Mouse (Mus musculus) embryo, embryonic 10.5 days (tissue): ENCODE data around the gene Gm10306.
A peak's percentile ranks its signal among the peaks of the same experiment; 100 is the strongest.

Experiments used
- DNase-seq: peaks from one replicate; pipeline ENCODE4 v3.0.0-alpha.2; 2015; ENCODE audit warnings: low spot score

Gene Gm10306

DNA sequence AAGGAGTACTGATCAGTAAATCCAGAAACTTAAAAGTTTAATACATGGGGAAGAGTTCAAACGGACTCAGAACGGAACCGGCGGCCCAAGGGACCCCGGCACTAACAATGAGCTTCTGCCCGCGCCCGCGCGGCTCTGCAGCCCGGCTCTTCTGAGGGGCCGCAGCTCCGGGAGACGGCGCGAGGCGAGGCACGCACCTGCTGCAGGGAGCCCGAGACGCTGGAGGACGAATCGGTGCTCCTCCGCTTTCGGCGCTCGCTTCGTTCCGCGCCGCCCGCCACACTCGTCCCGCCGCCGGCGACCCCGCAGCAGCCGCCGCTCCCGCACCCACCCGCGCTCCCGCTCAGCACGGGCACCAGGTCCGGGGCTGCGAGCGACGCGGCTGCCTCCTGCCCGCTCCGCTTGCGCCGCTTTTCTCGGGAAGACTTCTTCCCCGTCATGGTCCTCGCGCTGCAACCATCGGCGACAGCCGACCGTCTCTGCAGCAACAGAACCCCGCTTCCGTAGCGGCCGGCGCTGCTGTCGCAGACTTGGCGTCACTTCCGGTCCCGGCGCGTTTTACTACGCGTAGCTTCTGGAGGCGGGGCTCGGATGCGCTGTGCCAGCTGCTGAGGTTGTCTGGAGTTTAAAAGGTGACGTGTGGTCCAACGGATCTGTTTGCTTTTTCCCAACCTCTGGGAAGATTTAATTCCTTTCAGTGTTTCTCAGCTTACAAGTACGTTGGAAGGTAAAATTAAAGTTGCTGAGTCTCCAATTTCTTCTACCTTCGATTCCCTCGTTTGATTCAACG lies at the start of gene Gm10306, which contains the start of gene Caap1:
Gene Gm10306, plus strand, starts transcription at position 282 of the 790 bp plus-strand sequence.
Gene Caap1, minus strand, starts transcription at position 532 of the 790 bp plus-strand sequence.
- DNase-seq = peak; percentile 95

DNA sequence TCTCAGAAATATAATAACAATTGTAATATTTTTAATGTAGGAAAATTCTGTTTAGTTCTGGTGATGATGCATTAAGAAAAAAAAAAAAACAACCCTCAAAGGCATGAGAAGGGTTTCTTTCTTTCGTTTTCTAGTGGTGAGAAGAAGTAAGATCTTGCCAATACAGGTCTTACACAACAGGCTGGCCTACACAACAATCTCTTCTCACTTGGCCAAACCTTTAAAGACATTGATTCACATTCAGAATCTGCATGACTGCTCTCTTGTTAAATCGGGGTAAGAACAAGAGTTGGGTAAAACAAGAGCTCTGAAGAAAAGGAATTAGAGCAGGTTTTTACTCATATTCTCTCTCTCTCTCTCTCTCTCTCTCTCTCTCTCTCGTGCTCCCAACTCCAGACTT lies 41.0 kb upstream of the Gm10306 start:
- DNase-seq = no peak

DNA sequence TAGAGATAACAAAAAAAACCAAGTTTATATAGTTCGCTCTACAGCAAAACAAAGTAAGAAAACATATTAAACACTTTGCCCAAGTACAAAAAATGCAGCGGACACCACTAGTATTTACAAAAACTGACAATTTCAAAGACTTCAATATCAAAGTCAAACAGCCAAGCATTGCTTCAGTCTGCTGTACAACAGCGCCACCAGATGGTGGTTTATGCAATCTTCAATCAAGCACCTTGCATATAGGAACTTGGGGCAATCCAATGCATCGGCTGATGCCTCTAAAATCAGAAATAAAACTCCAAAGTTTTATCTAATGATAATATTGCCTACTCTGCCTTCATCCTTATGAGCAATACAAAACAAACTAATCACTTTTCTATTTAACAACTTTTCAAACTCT lies 38.7 kb upstream of the Gm10306 start:
- peak; percentile 77 for DNase-seq

DNA sequence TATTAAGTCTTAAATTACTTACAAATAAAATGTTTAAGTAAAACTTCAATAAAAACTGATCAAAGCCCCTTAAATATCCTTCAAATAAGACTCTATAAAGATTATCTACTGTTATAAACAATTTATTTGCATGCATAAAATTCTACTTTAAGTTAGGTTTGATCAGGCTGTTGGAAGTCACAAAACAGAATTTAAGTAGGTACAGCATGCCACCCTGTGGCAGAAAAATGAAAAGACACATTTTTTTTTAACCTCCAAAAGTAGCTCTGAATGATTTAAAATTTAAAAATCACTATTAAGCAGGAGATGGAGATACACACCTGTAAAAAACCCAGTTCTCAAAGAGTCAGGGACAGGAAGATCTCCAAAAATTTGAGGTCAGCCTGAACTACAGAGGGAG lies 33.0 kb upstream of the Gm10306 start:
- DNase-seq = peak; percentile 32

DNA sequence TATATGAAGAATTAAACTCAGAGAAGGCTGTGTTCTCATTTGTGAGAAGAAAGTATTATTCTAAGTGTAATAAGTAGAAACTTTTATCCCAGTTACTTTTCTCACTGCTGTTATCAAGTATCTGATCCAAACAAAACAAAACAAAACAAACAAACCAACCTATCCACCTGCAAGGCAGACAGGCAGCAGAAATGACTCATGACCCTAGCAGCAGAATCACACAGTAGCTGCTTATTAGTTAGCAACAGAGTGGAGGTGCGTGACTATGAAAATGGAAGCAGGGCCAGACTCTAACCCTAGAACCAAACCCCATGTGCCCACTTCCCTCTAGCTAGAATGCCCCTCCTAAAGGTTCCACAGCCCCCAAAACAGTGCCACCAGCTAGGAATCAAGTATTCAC lies 26.9 kb upstream of the Gm10306 start:
- no peak for DNase-seq

DNA sequence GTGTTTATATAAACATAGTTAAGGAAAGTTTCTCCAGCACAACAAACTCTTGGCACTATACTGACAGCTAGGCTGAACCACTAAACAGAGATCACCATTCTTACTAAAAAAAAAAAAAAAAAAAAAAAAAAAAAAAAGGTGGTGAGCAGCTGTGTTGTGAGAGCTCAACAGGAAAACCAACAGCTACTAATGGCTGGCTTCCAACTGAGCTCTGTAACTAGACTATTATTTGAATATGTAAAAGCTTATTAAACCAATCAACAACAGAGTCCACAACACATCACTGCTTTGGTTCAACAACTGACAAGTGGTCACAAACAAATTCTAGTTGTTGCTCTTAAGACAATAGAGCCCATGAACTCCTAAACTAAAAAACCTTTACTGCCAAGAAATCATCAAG lies 23.1 kb upstream of the Gm10306 start:
- no peak for DNase-seq

DNA sequence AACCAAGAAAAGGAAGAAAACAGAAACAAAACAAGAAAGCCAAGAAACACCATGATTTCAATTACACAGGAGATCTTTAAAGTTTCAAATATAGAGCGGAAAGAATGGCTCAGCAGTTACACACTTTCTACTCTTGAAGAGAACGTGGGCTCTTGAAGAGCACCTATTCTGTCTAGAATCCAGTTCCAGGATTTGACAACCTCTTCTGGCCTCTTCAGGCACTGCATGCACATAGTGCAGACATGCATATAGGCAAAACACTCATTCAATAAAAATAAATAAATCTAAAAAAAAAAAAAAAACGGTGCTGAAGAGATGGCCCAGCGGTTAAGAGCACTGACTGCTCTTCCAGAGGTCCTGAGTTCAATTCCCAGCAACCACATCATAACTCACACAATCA lies 13.3 kb upstream of the Gm10306 start:
- no peak for DNase-seq

DNA sequence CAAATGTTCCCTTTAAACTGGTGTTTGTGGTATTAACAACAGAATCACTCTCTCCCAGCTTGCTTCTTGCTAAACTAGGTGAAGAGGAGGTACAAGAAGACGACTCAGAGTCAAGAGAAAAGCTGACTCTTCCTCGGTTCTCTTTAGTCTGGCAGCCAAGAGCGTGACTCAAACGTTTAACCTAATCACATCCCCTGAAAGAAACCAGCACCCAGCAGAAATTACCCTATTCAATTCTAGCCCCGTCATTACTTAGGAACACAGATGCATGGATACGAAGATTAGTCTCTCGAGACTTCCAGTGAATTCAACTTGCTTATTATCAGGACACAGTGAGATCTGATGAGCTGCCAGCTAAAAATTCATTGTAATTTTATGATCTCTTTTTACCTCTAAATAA lies 12.0 kb upstream of the Gm10306 start:
- DNase-seq = no peak

DNA sequence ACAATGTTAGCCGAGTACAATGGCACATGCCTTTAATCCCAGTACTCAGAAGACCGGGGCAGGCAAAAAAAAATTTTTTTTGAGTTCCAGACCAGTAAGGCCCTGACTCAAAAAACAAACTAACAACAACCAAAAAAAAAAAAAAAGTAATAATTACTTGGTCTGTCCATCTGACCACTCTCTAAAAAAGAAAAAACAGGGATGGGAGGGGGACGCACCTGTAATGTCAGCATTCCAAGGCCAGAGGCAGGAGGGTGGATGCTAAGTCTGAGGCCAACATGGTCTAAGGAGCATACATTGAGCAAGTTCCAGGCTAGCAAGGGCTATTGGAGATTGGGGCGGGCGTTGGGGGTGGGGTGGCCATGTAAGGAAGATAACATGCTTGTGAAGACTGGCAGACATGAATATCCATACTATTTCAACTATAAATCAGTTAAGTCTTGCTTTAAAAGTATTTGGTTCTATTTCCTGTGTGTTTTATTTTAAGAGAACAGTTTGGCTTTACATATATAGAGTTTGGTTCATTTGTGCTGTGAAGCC lies 1.3 kb upstream of the Gm10306 start:
- DNase-seq = no peak

DNA sequence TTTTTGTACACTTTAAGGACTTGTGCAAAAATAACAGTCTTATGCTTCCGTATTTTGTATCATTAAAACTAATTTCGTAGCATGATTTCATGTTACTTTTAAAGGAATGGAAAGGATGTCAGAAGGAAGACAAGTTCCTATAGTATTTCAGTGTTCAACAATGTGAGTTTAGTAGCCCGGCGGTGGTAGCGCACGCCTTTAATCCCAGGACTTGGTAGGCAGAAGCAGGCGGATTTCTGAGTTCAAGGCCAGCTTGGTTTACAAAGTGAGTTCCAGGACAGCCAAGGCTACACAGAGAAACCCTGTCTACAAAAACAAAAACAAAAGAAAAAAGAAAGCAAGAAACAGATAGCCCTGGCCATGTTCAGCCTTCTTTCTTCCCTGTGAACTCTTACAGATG lies 799 bp downstream of the Gm10306 start:
- no peak for DNase-seq

DNA sequence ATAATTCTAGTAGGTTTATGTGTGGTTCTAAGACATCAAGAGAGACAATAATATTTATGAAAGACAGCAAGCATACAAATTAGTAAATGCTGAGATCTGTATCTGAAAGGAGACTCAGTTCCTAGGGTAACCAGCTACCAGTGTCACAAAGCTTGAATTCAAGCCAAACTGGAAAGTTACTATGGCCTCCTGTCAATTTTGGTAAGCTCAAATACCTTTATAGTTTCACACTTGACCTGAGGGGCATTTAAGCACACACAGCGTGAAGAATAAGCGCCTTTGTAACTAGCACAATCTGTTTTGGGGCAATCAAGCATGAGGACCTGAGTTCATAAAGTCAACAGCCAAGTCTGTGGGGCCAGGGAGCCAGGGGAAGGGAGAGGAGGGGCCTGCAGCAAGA lies 2.9 kb downstream of the Gm10306 start:
- peak; percentile 56 for DNase-seq

DNA sequence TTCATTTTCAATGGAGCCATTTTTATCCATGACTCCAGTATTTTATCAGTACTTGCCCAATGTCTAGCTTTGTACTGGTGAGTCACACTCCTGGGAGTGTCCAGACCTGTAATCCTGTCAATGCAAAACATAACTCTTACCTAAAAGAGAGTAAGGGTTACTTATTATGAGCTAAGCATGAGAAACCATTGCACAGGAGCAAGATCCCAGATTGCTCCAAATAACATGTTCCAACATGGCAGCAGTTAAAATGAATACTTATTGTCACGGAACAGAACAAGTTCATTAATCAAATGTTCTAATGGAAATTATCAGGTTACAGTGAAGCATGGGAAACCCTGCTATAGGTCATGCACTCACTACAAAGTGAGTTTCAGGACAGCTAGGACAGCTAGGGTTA lies 4.0 kb downstream of the Gm10306 start:
- no peak for DNase-seq

DNA sequence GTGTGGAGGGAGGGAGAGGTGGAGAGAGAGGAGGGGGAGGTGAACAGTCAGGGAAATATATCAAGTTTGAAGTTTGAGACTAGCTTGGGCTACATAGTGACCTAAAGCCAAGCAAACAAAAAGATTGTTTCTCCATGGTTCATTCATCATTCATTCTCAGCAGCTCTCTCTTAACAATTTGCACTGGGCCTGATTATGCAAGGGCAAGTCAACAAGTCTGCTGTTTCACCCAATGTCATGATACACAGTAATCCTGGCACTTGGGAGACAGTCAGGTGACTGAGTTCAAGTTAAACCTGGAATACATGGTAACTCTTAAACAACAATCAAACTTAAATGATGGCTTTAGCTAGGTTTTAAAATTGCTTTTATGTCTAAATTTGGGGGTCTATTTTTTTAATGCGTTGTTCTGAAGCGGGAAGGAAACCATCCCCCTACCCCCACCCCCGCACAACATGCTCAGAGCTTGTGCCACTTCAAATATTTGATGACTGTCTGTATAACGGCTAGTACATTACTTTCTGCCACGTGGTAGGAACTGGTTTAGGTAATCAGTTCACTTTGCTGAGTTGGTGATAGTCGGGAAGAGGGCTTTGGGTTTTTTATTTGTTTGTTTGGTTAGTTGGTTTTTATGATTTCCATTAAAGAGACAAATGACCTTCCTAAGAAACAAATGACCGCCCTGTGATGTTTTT lies 5.8 kb downstream of the Gm10306 start:
- DNase-seq = no peak

DNA sequence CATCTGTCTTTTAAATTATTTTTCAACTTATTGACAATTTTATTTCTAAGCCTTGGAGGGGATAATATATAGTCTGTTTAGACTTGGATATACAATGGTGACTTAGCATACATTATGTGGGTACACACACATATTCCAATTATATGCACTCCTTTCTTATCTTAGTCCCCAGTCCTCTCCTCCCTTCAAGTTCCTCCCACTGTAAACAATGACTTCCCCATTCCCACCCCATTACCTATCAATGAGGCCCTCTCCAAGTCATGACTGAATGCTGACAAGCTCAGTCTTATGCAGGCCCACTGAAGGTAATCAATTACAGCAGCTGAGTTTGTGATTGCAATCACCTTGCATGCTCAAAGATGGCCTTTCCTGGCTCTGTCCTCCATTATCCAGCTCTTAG lies 8.0 kb downstream of the Gm10306 start:
- DNase-seq = no peak

DNA sequence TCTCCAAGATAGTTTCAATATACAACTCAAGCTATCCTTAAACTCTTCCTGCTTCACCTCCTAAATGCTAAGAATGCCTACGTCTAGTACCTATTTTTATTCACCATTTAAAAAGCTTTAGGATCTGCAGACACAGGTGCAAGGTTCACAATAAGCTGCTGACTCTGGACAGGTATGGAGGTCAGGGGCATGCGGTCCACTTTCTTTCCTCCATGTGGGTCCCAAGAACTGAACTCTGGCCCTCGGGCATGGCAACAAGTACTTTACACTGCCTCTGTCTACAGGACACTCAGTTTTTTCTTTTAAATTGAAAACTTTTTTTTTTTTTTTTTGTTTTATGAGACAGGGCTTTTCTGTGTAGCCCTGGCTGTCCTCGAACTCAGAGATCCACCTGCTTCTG lies 16.3 kb downstream of the Gm10306 start:
- no peak for DNase-seq

DNA sequence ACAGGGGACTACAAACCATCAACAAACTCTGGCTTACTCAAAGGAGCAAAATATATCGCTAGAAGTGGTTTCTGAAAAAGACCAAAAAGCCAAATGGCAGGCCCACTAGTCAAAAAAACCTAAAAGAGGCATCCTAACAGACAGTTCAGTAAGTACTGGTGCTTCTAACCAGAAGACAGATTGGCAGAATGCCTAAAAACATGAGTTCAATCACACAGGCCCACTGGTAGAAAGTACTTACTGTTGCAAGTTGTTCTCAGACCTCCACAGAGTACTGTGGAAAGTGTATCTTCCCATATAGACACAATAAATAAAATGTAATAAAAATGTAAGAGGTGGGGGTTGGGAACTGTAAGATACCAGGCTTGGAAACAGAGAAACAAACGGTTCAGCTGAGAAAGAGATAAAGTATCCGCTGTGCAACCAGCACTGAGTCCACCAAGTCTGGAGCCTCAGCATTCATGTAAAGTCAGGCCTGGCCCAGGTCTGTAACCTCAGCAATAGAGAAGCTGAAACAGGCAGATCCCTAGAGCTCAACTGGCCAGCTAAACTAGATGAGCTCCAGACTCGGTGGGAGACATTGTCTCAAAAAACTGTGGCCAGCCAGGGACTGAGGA lies 35.5 kb downstream of the Gm10306 start:
- DNase-seq = no peak

DNA sequence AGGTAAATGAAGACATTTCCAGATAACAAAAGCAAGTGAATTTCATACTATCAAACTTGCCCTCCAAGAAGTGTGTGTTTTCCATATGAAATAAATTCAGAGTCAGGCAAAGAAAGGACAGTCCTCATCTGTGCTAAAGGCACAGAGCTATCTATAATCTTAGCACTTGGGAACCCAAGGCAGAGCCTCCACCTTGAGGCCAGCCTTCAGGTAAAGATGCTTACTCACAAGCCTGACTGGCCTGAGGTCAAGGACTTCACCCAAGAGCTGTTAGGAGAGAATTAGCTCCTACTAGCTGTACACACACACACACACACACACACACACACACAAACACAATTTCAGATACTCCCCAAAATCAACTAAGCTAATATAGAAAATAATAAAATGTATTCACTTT lies 36.4 kb downstream of the Gm10306 start:
- DNase-seq = no peak

DNA sequence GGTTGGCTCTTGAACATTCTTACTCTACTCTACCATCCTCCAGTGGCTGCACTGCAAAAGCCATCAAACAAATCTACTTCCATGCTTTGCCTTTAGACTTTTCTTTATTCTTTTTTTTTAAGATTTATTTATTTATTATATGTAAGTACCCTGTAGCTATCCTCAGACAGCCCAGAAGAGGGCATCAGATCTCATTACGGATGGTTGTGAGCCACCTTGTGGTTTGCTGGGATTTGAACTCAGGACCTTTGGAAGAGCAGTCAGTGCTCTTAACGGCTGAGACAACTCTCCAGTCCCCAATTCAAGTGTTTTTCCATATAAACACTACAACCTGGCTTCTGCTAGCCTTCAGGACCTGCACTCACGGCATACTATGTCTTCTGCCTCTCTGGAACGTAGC lies 45.0 kb downstream of the Gm10306 start:
- no peak for DNase-seq

DNA sequence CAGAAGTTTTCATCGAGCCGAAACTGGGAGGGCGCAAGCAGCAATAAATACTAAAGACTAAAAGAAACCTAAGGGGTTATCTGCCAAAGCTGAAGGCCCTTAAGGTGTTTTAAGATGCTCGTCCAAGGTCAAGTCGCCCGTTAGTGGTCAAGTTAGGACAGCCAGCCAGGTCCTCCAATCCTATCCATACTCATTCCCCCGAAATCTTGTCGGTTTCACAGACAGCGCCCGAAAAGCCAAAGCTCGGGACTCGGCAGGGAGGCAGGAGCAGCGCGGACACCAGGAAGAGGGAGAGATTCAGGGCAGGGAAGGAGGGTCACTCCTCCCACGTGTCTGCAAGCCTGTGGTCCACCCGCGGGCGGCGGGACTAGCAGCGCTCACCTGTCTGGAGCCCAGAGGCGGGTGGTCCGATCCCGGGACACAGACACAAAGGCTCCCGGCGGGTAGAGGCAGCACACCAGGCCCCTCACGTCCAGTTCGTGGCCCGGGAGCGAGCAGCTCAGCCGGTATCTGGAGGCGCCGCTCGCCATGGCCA lies 46.2 kb downstream of the Gm10306 start:
- DNase-seq = no peak

DNA sequence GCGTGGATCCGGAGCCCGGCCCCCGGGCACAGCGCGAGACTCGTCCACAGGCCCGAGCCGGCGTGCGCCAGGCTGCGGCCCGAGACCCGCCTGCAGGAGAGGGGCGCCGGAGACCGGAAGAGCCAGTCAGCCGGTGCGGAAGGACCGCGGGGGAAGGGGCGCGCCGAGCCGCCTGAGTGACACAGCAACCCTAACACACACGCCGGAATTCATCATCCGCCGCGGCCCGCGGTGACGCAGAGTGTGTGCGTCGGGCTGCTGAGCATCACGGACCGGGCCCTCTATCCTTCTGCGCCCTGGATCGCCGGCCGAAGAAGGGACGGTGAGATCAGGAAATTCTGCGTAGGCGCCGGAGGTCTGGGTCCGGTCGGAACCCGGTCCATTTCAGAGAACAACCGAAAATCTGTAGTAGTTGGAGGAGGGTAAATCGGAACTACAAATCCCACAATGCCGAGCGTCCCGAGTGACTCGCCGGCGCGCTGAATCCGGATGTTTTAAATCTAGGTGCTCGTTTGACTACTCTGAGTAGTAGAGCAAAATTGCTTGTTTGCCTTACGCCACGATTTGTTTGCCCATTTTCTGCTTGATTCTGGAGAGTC lies 46.8 kb downstream of the Gm10306 start, which contains the start of gene Plaa:
Gene Plaa, minus strand, starts transcription at position 214 of the 599 bp plus-strand sequence.
- peak; percentile 95 for DNase-seq

DNA sequence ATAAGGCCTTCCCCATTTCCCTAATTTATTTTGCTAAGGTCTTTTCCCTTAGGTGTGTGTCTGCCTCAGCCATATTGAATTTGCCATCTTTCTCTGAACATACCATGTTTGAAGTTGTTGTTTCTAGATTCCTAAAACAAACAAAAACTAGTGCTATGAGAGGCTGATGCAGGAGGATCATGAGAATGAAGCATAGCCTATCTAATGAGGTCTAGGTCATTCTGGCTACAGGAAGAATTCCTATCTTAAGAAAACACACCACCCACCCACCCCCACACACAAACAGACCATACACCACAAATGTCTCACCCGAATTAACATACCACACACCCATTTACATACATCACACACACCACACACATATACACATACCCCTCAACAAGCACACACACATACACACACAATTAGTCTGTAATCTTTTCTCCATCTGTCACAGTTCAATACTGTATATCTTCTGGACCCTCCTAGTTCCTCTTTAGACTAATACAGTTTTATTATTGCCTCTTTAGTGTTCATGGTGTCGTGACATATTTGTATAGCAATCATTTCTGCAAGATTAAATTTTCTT lies 48.2 kb downstream of the Gm10306 start:
- no peak for DNase-seq

DNA sequence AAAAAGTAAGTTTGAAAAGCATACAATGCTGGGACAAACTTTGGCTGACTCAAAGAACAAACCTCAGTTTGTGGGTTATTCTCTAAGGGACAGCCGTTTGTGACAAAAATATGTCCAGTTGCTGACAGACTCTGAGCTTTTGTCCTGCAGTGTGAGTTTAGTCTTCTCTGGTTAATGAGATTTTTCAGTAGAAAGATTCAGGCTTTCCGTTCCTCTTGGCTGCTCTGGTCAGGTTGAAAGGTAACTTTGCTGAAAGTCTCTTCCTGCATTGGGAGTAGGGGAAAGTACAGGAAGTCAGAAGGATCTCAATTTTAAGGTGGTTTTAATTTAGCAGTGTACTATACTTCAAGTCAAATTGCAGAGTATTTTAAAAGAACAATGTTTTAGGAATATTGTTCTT lies 49.2 kb downstream of the Gm10306 start:
- DNase-seq = no peak
